Mouse (Mus musculus) spleen, adult 18-20 months (tissue): ENCODE data around the gene Zfp143.
"Not testable (repeated sequence)": the region's sequence is repeated elsewhere in the genome, so short reads cannot be mapped to it uniquely, and the experiment has no call there.

ENCODE experiments used
- DNase-seq, 2 experiments: peaks; one replicate each; pipeline ENCODE4 v3.0.0; 2022; ENCODE audit warnings: mixed read lengths in 2 of 2

The Zfp143 gene

GRCm38 (mm10) chr7:110097106-110097793 lies 36.2 kb downstream of the Zfp143 start:
- DNase-seq: no peak

GRCm38 (mm10) chr7:110100854-110101253 lies 39.8 kb downstream of the Zfp143 start:
- DNase-seq: no peak

GRCm38 (mm10) chr7:110101266-110101665 lies 40.2 kb downstream of the Zfp143 start:
- no peak for DNase-seq

GRCm38 (mm10) chr7:110105041-110105440 lies 44.0 kb downstream of the Zfp143 start:
- DNase-seq: no peak

GRCm38 (mm10) chr7:110106633-110107032 lies 45.6 kb downstream of the Zfp143 start:
- no peak for DNase-seq

GRCm38 (mm10) chr7:110108524-110108923 lies 47.5 kb downstream of the Zfp143 start:
- not testable (repeated sequence) for DNase-seq

- peak in 1 of 2 experiments; percentile 26 for DNase-seq
Measured at GRCm38 (mm10) chr7:110108967-110109610, 48.1 kb downstream of the Zfp143 start.

GRCm38 (mm10) chr7:110110061-110110656 lies 49.1 kb downstream of the Zfp143 start:
- DNase-seq: no peak

GRCm38 (mm10) chr7:110114699-110115098 lies 53.7 kb downstream of the Zfp143 start:
- no peak for DNase-seq

GRCm38 (mm10) chr7:110116731-110117291 lies 55.8 kb downstream of the Zfp143 start:
- DNase-seq: no peak

- no peak for DNase-seq
Measured at GRCm38 (mm10) chr7:110118448-110118847, 57.4 kb downstream of the Zfp143 start.

GRCm38 (mm10) chr7:110120157-110120784 lies 59.3 kb downstream of the Zfp143 start:
- DNase-seq: no peak

GRCm38 (mm10) chr7:110121162-110121515 lies 60.1 kb downstream of the Zfp143 start:
- DNase-seq: no peak

- DNase-seq: peak; percentile 96 to 97
Measured at GRCm38 (mm10) chr7:110121516-110122288, 60.7 kb downstream of the Zfp143 start, which contains the start of gene Wee1. Gene Wee1, plus strand, starts transcription at chr7:110122046.

- no peak for DNase-seq
Measured at GRCm38 (mm10) chr7:110122289-110122564, 61.2 kb downstream of the Zfp143 start.

- DNase-seq: peak; percentile 45 to 51
Measured at GRCm38 (mm10) chr7:110122565-110123422, 61.8 kb downstream of the Zfp143 start.

GRCm38 (mm10) chr7:110123844-110124555 lies 63.0 kb downstream of the Zfp143 start:
- peak in 1 of 2 experiments; percentile 14 for DNase-seq

- no peak for DNase-seq
Measured at GRCm38 (mm10) chr7:110128566-110128965, 67.5 kb downstream of the Zfp143 start.

GRCm38 (mm10) chr7:110132272-110132671 lies 71.3 kb downstream of the Zfp143 start:
- not testable (repeated sequence) for DNase-seq

GRCm38 (mm10) chr7:110133988-110134387 lies 73.0 kb downstream of the Zfp143 start:
- DNase-seq: no peak

GRCm38 (mm10) chr7:110138538-110138937 lies 77.5 kb downstream of the Zfp143 start:
- no peak for DNase-seq
